Mouse (Mus musculus) layer of hippocampus, adult 8-10 months (tissue): ENCODE data around the gene Ppp1r26. TPM values are rescaled to one million over a fixed set of nuclear protein-coding genes. Genes with fewer than 3 reads are reported as not detected.

Experiments used
- DNase-seq, 2 experiments: peaks; one replicate each; pipeline ENCODE4 v3.0.0; 2022; ENCODE audit warnings: low spot score in 2 of 2
- total RNA-seq, 4 experiments: library from RNA; stranded (reverse); gene quantifications; 2 replicates each; pipeline ENCODE4 v1.2.4; 2022

Ppp1r26 gene
- 10 to 100 TPM; 16.8 to 19.9 (median 19.1) TPM for total RNA-seq

DNA sequence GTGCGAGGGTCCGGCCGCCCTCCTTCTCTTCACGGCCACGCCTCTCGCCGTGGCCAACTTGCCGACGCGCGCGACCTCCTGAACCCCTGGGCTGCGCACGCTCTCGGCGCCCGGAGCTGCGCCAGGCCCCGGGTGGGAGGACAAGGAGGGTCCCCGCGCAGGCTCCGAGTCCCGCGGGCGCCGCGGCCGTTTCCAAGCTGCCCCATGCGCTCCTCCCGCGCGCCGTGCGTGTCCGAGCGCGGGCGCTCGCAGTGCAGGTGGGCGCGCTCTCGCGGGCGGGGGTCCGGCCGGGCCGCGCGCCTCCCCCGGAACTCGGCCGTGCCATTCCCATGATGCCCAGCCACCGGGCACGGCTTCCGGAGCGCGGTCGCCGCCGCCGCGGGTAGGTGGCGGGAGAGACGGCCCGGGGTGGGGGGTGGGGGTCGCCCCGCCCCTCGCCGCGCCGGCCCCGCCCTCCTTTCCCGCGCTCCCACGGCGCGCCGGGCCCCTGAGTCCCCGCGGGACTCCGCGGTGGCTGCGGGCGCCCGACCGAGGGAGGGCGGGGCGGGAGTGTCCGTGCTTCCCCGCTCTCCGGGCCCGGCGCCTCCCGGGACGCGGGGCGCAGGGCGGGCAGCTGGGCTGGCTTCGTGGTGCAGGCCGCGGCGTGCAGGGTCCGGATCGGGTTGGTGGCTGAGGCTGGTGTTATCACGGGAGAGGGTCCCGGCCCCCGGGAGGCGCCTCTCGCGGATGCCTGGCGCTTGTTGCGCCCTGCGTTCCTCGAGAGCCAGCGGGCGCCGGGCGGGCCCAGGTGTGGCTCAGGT lies at the start of gene Ppp1r26:
Gene Ppp1r26, plus strand, starts transcription at position 286 of the 800 bp plus-strand sequence.
- peak in 1 of 2 experiments; percentile 38 for DNase-seq

DNA sequence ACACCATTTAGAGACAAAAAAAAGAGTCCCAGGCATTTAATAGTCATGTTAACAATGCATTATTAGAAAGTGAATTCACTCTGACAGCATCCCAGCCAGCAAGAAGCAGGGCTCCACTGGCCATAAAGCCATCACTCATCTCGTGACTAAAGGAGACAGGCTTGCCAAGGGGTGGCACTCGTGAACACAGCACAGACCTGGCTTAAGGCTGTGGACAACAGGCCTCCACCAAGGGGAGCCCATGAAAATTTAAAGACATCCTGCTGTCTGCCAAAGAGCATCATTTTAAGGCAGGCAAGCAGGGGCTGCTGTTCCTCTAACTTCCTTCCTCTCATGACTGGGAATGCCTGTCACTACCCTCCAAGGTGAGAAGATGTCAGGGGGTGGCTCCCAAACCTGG lies 49.7 kb upstream of the Ppp1r26 start:
- no peak for DNase-seq

DNA sequence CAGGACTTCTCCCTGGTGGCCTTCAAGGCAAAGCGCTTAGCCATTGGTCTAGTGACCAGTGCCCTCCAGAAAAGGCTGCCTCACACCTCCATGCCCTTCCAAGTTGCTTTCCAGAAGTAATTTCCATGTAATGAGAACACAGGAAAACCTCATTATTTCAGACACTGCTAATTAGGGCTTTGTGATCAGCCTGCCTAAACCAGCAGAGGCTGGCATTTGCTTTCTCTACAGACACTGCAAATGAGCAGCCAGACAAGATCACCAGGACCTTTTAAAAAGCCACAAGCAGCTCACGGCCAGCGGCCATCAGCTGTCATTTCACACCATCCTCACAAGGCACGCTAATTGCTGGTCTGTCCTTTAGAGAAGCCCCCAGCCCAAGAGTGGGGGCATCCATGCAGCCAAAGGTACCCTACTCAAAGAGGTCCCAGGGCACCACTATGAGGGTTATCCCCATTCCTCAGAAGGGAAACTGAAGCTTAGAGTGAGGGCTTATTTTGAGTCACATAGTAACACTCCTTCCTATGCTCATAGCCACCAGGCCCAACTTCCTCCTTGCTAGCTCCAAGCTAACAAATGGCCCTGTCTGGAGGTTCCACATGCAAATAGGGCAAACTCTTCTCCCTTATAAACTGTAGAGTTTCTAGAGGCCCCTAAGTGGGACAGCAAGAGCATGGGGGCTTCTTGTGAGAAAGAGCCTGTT lies 49.0 kb upstream of the Ppp1r26 start:
- DNase-seq, result no peak

DNA sequence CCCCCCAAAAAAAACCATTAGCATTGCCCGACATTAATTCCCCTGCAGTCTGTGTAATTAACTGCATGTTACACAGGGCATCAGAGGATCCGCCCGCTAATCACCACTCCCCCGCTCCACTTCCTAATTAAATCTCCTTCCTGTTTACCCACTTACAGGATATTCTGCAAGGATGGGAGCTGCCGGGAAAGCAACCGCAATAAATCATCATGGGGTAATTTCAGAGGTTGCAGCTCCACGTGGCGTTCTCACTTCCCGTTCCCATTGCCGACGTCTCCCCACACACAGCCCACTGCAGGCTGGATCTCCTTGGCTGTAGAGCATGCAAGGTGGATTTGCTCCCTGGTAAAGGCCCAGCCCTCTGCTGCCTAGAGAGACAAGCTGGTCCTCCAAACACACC lies 45.0 kb upstream of the Ppp1r26 start:
- DNase-seq, result no peak

- no peak for DNase-seq
These were observed 44.5 kb upstream of the Ppp1r26 start for GRCm38 (mm10) chr2:28402128-28402527.

- no peak for DNase-seq
These were observed 38.8 kb upstream of the Ppp1r26 start for GRCm38 (mm10) chr2:28407796-28408195.

- DNase-seq, result no peak
These were observed 37.5 kb upstream of the Ppp1r26 start for GRCm38 (mm10) chr2:28409144-28409543.

DNA sequence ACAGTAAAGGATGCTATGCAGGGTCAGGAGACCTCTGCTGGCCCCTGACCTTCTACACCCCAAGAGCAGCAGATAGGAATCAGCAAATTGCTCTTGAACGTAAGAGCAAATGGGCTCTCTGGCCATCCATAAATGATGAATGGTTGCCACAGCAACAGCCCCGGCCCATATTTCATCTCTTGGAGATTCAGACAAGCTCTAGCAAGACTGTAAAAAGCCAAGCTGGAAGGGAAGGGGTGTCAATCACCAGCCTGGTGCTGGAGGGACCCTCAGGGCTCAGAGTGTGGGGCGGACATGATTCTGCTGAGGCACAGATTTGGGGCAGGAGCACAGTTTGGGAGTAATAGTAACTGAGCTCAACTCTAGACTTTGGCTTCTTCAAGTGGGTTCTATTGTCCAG lies 37.0 kb upstream of the Ppp1r26 start:
- DNase-seq, result no peak

GRCm38 (mm10) chr2:28412936-28413335 lies 33.7 kb upstream of the Ppp1r26 start:
- peak; percentile 92 to 96 for DNase-seq

DNA sequence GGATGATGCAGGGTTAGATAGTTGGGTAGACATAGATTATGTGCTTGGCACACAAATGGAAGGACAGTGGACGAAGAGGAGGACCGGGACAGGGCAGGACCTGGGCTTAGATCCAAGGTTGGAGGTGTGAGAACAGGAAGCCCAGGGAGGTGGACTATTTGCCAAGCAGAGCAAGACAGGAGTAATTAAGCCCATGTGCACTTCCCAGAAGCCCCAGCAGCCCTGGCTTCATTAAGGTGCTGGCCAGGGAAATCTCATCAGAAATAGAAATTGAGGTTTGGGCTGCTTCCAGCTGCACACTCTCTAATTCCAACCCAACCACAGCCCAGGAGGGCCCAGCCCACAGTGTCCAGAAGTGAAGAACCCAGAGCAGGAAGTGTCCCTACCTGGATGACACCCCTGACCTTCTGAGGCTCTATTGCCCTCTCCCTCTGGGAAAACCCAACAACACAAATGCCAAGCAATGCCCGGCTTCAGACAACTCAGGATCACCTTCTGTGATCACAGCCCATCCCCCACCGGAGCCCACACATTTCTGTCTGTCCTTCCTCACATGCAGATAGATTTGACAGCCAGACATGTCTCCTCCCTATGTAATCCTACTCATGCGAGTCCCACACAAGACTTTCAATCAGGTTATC lies 32.4 kb upstream of the Ppp1r26 start:
- DNase-seq, result no peak

- DNase-seq, result no peak
These were observed 31.9 kb upstream of the Ppp1r26 start for GRCm38 (mm10) chr2:28414757-28415137.

DNA sequence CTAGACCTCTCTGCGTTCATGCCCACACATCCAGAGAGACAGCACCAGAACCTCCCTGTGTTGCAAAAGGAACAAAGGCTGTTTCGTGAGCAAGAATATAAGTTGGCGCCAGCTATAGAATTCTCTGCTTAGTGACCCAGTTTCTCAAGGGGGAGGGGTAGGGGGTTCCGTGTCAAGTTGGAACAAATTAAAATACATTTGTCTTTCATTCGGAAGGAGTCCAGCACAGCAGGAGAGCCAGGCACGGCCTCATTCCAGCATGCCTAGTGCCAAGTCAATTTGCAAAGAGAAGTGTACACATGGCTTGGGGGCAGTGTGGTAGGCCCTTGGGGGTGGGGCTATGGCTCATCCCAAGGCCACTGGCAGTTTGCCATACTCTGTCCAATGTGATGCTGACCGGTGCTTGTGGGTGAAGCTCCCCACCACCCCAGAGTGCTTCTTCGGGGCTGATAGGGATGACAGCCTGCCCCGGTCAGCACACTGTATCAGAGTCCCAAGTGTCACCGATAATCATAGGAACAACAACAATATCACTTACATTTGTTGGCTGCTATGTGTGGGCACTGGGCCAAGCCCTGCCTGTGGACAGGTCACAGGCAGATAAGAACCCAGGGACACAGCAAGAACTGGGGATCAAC lies 31.1 kb upstream of the Ppp1r26 start:
- DNase-seq, result peak; percentile 63 to 70

DNA sequence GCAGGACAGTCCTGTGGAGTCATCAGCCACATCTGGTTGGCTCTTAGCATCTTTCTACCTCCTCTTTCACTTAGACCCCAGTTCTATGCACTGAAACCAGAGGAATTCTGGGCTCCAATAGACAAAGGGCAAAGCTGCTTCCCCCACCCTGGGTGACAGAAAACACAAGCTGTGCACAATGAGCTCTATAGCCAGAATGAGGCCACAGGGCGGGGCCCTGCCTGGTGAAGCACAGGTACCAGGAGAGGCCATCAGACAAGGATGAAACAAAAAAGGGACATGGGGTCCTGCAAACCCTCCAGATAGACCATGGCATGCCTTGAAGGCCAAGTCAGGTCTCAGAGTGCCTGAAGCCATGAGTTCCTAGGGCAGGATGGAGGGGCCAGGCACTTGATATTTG lies 30.1 kb upstream of the Ppp1r26 start:
- no peak for DNase-seq

- DNase-seq, result peak; percentile 83 to 95
These were observed 28.6 kb upstream of the Ppp1r26 start for GRCm38 (mm10) chr2:28418034-28418433.

DNA sequence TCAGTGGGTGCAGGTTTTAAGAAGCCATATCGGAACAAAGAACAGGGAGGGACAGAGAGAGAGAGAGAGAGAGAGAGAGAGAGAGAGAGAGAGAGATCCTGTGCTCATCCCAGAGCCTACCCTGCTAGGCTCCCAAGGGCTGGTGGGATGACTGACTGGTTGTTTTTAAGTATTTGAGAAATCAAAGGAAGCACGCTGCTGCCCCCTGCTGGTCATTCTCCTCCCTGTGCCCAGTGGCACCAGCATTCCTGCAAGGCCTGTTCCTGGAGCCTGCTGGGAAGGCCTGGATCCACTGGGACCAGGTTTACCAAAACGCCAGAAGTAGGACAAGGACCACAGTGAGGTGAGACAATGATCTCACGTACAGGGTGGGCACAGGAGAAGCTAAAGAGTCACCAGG lies 26.7 kb upstream of the Ppp1r26 start:
- DNase-seq, result peak; percentile 87 to 98

DNA sequence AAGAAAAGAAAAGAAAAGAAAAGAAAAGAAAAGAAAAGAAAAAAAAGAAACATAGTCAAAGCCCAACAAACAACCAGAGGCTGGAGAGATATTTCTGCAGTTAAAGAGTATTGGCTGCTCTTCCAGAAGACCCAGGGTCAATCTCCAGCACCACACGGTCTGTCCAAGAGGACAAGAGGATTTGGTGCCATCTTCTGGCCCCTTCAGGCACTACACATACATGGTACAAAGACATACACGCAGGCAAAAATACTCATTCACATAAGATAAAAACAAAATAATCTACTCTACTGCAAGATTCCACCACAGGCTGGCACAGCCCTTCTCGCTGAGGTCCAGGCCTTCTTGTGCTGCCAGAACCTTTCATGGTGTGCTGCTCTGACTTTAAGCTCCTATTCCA lies 23.4 kb upstream of the Ppp1r26 start:
- DNase-seq, result no peak

DNA sequence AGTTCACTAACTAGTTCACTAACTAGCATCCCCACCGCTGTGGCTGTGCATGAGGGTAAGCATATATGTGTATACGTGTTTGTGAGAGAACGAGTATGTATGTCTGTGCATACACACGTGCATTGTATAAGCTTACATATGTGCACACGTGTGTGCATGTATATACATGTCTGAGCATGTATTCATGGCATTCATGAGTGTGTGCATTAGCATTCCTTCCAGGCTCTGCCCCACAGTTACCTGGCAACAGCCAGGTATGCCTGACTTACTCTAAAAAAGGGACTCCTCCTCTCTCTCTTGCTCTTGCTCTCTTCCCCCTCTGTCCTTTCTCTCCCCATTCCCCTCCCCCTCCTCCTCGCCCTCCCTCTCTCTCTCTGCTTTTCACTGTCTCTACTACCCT lies 19.4 kb upstream of the Ppp1r26 start:
- DNase-seq, result no peak

DNA sequence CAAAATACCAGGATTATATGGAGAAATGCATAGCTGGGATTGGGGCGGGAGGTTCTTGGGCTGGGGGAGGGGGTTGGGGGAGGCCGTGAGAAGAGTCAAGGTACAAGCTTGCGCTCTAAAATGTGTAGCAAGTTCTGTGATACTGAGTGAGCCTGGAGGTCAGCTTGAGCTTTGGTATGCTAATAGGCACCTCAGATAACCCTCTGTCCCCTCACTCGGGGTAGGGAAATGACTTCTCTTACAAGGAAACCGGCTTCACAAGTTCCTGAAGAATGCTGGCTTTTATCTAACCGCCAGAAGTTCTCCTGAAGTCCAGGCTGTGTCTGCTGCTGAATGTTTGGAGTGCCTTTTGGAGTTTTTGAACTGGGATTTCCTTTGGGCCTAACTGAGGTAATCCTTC lies 15.8 kb upstream of the Ppp1r26 start:
- no peak for DNase-seq

DNA sequence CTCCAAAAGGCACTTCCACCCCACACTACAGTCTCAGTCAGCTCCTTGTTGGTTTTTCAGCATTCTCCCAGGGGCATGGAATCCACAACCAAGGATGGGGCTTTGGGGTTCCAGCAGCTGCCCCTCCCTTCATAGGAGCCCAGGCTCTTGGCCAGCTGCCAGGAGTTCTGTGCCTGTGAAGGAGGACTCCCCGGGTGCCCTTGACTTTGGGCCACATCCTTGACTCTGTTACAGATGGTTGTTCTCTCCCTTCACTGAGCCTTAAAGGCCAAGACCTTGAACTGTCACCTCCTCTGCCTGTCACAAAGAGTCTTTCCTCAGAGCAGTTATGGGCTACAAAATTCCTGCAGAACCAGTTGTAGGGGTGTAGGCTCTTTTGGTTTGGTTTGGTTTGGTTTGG lies 13.8 kb upstream of the Ppp1r26 start:
- DNase-seq, result no peak

GRCm38 (mm10) chr2:28433512-28433911 lies 13.1 kb upstream of the Ppp1r26 start:
- no peak for DNase-seq

DNA sequence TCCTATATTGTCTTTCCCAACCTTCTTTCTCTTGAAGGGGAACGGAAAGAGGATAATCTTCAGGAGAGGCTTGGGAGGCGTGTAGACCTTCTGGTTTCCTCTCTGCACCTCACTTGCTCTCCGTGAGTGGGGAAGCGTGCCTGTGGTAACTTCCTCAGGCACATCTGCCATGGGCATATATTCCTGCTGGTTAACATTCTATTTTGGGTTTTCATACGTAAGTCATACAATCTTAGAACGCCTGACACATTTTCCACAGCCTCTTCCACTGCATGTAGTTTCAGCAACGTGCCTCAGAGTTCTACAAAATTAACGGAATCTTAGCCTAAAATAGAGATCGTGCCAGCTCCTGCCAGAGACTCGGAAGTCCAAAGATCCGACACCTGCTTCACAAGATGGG lies 11.2 kb upstream of the Ppp1r26 start:
- DNase-seq, result no peak

GRCm38 (mm10) chr2:28440842-28441241 lies 5.8 kb upstream of the Ppp1r26 start:
- DNase-seq, result no peak
